Mouse (Mus musculus) bone marrow, adult 2 months (tissue): Measurements from ENCODE around the gene Zfp423.

Experiments
- CTCF ChIP-seq: fragments of 200-500 bp; IDR thresholded peaks from 2 replicates; pipeline ENCODE4 v1.5.1; 2011; ENCODE audit warnings: low read length, control low read depth; ENCODE audit not compliant: control insufficient read depth, insufficient read depth
- POLR2A ChIP-seq: fragments of 200-500 bp; IDR thresholded peaks from 2 replicates; pipeline ENCODE4 v1.6.1; 2011; ENCODE audit warnings: low read depth, mild to moderate bottlenecking, control low read depth, low read length, borderline replicate concordance; ENCODE audit not compliant: control insufficient read depth

DNA sequence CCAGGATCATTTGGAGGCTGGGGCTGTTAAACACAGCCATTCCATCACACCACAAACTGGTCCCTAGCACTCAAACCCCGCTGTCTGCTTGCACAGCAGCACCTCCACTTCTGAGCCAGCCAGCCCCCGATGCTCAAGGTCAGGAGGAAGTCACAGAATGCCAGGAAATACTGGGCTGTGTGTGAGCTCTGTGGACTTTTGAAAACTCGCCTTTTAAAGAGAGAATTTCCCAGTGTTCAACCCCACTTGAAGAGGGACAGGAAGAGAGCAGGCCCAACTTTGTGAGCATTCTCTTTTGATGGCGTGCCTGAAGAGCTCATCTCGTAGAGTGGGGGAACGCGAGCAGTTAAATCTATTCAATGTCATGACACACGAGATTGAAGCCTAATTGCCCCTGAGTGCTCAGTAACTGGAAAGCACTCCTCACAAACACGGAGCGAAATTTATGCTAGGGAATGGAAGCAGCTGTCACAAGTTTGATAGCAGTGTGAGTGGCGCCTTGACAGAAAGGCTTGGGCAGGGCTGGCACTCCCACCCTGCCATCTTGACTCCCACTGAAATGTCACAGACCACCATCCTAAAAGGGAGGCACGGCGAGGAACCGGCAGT, 186.4 kb downstream of the Zfp423 start:
- TF ChIP-seq CTCF = no peak
- no peak for TF ChIP-seq POLR2A
